Mouse (Mus musculus): ENCODE data around the gene Cd19.

Cd19 gene

DNA sequence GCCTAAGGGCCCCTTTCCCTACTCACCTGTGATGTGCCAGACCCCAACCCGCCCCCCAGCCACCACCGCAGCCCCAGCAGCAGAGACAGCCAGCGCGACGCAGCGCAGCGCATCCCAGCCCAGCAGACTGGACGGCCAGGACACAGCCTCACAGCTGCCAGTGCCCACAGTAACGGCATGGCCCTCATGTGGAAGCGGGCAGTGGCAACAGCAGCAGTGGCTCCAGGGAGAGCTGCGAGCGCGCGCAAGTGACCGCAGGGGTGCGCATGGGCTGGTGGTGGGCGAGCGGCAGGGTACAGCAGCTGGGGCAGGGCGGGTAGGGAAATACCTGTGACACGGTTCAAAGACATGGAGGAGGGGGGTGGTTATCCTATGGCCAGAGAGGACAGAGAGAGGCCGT lies 31.5 kb upstream of the Cd19 start:
- peaks cover 18% of the 10 kb centered on the region for H3K36me3 ChIP-seq (ENCODE audit: control insufficient read depth, insufficient read depth, low read length, poor library complexity, severe bottlenecking)
- no peaks in the 10 kb centered on the region for H3K27me3 ChIP-seq (ENCODE audit: control insufficient read depth, insufficient read depth, low read length, poor library complexity, severe bottlenecking)
- DNase-seq (ENCODE audit: low read depth, low spot score), result no peak

DNA sequence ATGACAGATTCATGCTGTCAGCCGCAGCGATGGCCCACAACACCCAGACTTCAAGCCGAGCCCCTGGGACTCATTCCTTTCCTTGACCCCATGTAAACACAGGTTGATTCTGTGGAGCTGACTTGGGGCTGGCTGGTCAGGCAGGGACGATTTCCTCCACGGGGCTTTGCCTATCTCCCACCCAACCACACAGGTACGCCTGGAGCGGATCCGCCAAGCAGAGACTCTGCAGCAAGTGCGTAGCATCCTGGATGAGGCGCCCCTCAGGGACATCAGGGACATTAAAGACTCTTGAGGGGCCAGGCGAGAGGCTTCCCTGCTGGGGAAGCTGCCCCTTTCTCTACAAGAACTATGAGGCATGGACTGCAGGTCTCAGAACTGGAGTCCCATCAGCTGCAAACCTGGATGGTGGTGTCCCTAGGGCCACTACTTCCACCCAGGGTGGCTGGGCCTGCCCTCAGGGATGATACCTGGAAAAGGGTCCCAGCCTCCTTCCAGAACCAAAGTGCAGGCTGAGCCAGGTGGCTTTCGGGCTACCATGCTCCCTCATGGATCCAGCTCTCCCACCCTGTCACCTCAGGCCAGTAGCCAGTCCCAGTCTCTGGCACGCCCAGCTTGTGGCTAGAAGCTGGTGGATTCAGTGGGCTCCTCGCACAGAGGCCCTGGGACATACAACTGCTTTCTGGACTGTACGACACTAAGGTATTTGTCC lies 30.6 kb upstream of the Cd19 start:
- peaks cover 20% of the 10 kb centered on the region for H3K36me3 ChIP-seq (ENCODE audit: control insufficient read depth, insufficient read depth, low read length, poor library complexity, severe bottlenecking)
- H3K27me3 ChIP-seq (ENCODE audit: control insufficient read depth, insufficient read depth, low read length, poor library complexity, severe bottlenecking), result no peaks in the 10 kb centered on the region
- DNase-seq (ENCODE audit: low read depth, low spot score), result no peak

DNA sequence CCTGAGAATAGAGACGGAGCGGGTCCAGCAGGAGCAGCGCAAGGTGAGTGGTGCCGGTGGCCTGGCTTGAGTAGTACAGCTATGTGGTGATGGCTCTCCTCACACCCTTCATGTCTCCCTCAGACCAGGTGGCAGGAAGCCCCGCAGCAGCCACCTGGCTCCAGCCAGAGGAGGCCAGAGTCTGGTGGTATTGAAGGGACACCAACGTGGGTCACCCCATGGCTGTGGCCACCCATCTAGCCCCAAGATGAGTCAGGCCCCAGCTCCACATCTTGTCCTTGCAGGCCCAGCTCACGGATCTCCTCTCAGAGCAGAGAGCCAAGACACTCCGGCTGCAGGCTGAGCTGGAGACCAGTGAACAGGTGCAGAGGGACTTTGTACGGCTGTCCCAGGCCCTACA lies 29.8 kb upstream of the Cd19 start:
- H3K36me3 ChIP-seq (ENCODE audit: control insufficient read depth, insufficient read depth, low read length, poor library complexity, severe bottlenecking), result peaks cover 22% of the 10 kb centered on the region
- no peaks in the 10 kb centered on the region for H3K27me3 ChIP-seq (ENCODE audit: control insufficient read depth, insufficient read depth, low read length, poor library complexity, severe bottlenecking)
- no peak for DNase-seq (ENCODE audit: low read depth, low spot score)

DNA sequence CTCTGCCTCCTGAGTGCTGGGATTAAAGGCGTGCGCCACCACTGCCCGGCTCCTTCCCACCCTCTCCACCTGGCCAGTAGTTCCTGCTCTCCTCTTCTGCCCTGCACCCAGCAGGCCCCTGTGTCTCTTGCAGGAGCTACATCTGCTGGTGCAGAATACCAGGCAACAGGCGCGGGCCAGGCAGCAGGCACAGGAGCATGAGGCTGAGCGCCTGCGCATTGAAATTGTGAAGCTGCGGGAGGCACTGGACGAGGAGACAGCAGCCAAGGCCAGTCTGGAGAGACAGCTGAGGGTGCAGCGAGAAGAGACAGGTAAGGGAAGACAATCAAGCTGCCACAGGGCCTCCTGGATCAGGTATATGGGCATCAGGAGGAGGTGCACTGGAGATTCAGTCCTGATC lies 29.3 kb upstream of the Cd19 start:
- no peaks in the 10 kb centered on the region for H3K27me3 ChIP-seq (ENCODE audit: control insufficient read depth, insufficient read depth, low read length, poor library complexity, severe bottlenecking)
- peaks cover 25% of the 10 kb centered on the region for H3K36me3 ChIP-seq (ENCODE audit: control insufficient read depth, insufficient read depth, low read length, poor library complexity, severe bottlenecking)
- no peak for DNase-seq (ENCODE audit: low read depth, low spot score)

- H3K27me3 ChIP-seq (ENCODE audit: control insufficient read depth, insufficient read depth, low read length, poor library complexity, severe bottlenecking), result no peaks in the 10 kb centered on the region
- peaks cover 27% of the 10 kb centered on the region for H3K36me3 ChIP-seq (ENCODE audit: control insufficient read depth, insufficient read depth, low read length, poor library complexity, severe bottlenecking)
- DNase-seq (ENCODE audit: low read depth, low spot score), result no peak
These were observed 25.4 kb upstream of the Cd19 start for GRCm38 (mm10) chr7:126440134-126440533.

DNA sequence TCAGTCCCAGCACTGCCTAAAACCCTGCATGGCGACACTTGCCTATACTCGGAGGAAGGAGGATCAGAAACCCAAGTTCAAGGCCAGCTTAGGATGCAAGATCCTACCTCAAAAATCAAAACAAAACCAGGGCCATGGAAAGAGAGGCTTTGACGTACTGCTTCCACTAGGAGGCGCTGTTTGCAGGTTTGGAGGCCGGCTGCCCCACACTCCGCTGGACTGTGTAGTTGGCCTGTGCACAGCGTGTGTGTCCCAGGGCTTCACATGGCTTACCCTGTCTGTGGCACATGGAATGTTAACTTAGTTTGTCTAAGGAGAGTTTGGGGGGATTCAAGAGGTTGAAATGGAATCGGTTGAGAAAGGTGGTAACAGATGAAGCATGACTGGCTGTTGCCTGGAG lies 22.2 kb upstream of the Cd19 start:
- H3K27me3 ChIP-seq (ENCODE audit: control insufficient read depth, insufficient read depth, low read length, poor library complexity, severe bottlenecking), result no peaks in the 10 kb centered on the region
- peak; percentile 82 for DNase-seq (ENCODE audit: low read depth, low spot score)
- peaks cover 24% of the 10 kb centered on the region for H3K36me3 ChIP-seq (ENCODE audit: control insufficient read depth, insufficient read depth, low read length, poor library complexity, severe bottlenecking)

- H3K36me3 ChIP-seq (ENCODE audit: control insufficient read depth, insufficient read depth, low read length, poor library complexity, severe bottlenecking), result peaks cover 22% of the 10 kb centered on the region
- DNase-seq (ENCODE audit: low read depth, low spot score), result no peak
- H3K27me3 ChIP-seq (ENCODE audit: control insufficient read depth, insufficient read depth, low read length, poor library complexity, severe bottlenecking), result no peaks in the 10 kb centered on the region
These were observed 21.1 kb upstream of the Cd19 start for GRCm38 (mm10) chr7:126435801-126436200.

- no peaks in the 10 kb centered on the region for H3K27me3 ChIP-seq (ENCODE audit: control insufficient read depth, insufficient read depth, low read length, poor library complexity, severe bottlenecking)
- peaks cover 18% of the 10 kb centered on the region for H3K36me3 ChIP-seq (ENCODE audit: control insufficient read depth, insufficient read depth, low read length, poor library complexity, severe bottlenecking)
- DNase-seq (ENCODE audit: low read depth, low spot score), result no peak
These were observed 20.0 kb upstream of the Cd19 start for GRCm38 (mm10) chr7:126434726-126435125.

DNA sequence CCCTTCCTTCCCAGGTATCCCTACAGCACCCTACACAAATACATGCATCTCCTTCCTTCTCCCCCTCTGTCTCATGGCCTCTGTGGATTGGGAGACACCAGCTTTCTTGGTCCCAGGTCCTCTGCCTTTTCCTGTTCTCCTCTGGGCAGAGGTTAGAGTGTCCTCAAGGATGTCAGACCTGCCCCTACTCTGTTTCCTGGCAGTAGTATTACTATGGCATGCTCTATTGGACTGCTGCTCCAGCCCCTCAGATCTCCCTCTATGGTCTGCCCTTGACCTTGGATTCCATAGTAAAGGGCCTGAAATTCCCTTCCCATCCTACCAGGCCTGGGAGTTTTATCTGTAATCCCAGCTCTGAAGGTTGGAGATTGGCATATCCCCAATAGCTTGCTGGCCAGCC lies 15.5 kb upstream of the Cd19 start:
- Histone ChIP-seq H3K36me3 (ENCODE audit: control insufficient read depth, insufficient read depth, low read length, poor library complexity, severe bottlenecking) (peaks cover 7% of the 10 kb centered on the region; the same call in 1 of the 2 replicates), H3K27me3 (ENCODE audit: control insufficient read depth, insufficient read depth, low read length, poor library complexity, severe bottlenecking) (no peaks in the 10 kb centered on the region)
- DNase-seq (ENCODE audit: low read depth, low spot score), result no peak

- no peak for DNase-seq (ENCODE audit: low read depth, low spot score)
- peaks cover 3% of the 10 kb centered on the region; the same call in 1 of the 2 replicates for H3K36me3 ChIP-seq (ENCODE audit: control insufficient read depth, insufficient read depth, low read length, poor library complexity, severe bottlenecking)
These were observed 14.8 kb upstream of the Cd19 start for GRCm38 (mm10) chr7:126429503-126429898.

DNA sequence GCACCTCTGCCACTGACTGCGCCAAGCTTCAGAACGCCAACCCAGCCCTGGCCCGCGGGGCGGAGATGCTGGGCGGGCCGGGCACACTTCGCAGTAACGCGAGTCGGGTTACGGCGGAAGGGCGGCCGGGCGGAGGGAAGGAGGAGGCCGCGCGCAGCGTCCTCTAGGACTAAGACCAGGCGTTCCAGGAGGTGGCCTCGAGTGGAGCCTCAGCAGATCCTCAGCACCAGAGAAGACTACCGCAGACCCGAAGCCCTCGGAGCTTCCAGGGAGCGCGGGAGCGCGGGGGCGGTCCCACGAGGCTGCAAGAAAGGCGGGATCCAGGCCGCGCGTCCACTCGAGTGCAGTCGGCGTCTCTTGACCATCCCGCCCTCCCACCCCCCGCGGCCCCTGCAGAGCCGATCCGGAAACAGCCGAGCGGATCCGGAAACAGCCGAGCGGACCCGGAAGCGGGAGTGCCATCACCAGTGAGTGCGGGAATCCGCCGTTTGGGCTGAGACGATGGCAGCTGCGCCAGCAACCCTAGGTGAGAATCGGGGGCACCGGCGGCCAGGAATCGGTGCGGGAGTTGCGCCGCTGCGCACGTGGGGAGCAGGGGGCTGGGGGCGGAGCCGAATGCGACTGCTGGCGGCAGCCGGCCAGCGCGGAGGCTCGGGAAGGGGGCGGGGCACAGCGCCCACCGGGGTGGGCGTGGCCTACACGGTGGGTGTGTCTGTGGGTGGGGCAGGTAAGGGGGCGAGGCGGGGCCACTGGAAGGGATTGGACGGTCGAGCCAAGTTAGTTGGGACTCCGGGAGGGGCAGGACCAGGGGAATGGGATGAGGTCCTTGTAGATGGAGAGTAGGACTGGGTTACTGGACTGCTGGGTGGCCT lies 14.2 kb upstream of the Cd19 start, which contains the start of gene Rabep2:
Gene Rabep2, plus strand, starts transcription at position 129 of the 872 bp plus-strand sequence.
- Histone ChIP-seq H3K36me3 (ENCODE audit: control insufficient read depth, insufficient read depth, low read length, poor library complexity, severe bottlenecking) (peaks cover 3% of the 10 kb centered on the region; the same call in 1 of the 2 replicates), H3K27me3 (ENCODE audit: control insufficient read depth, insufficient read depth, low read length, poor library complexity, severe bottlenecking) (no peaks in the 10 kb centered on the region)
- DNase-seq (ENCODE audit: low read depth, low spot score), result peak; percentile 88

More at GRCm38 (mm10) chr7:126429503-126429898, 14.8 kb upstream of the Cd19 start:
- H3K27me3 ChIP-seq (ENCODE audit: control insufficient read depth, insufficient read depth, low read length, poor library complexity, severe bottlenecking), result no peaks in the 10 kb centered on the region

DNA sequence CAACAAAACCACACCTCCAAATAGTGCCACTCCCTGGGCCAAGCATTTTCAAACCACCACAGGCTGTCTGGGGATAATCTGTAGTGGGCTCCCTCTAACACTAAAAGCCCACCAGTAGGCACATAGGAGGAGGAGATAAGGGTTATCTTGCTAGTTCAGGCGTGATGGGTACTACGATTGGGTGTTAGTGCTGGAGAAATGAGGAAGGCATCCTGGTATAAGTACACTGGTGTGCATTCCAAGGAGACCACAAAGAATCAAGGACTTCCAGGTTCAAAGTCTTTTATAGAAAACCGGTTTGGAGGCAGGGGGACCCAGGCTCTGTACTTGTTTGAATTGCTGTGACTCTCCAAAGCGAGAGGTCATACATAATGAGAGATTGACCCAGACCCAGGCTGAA lies 13.5 kb upstream of the Cd19 start:
- no peak for DNase-seq (ENCODE audit: low read depth, low spot score)
- Histone ChIP-seq H3K36me3 (ENCODE audit: control insufficient read depth, insufficient read depth, low read length, poor library complexity, severe bottlenecking) (peaks cover 3% of the 10 kb centered on the region; the same call in 1 of the 2 replicates), H3K27me3 (ENCODE audit: control insufficient read depth, insufficient read depth, low read length, poor library complexity, severe bottlenecking) (no peaks in the 10 kb centered on the region)

DNA sequence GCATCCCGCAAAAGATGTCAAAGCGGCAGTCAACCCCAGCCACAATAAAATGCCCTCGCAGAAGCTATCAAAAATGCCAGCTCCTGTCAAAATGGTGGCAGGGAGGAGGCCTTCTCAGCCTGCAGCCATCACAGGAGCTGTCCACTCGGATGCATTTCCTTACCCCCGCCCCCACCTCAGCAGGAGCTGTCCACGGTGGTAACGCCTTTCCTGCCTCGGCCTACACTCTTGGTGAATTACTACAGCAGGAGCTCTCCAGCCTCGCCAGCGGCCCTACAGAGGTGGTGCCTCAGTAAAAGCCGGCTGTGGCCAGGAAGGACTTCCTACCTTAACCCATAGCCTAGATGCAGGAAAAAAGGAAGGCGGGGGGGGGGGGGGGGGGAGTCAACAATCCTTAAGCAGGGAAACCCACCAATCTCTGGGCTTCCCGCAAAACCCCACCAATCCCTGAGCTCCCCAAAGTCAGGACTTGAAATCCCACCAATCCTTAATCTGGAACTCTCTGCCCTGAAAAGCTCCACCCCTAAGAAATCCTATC lies 12.7 kb upstream of the Cd19 start:
- H3K27me3 ChIP-seq (ENCODE audit: control insufficient read depth, insufficient read depth, low read length, poor library complexity, severe bottlenecking), result no peaks in the 10 kb centered on the region
- DNase-seq (ENCODE audit: low read depth, low spot score), result no peak

GRCm38 (mm10) chr7:126424161-126424560 lies 9.5 kb upstream of the Cd19 start:
- DNase-seq (ENCODE audit: low read depth, low spot score), result peak; percentile 62
- Histone ChIP-seq H3K27me3 (ENCODE audit: control insufficient read depth, insufficient read depth, low read length, poor library complexity, severe bottlenecking) (no peaks in the 10 kb centered on the region), H3K36me3 (ENCODE audit: control insufficient read depth, insufficient read depth, low read length, poor library complexity, severe bottlenecking) (no peaks in the 10 kb centered on the region)

More for the DNA sequence above, 12.7 kb upstream of the Cd19 start:
- H3K36me3 ChIP-seq (ENCODE audit: control insufficient read depth, insufficient read depth, low read length, poor library complexity, severe bottlenecking), result peaks cover 3% of the 10 kb centered on the region; the same call in 1 of the 2 replicates

- no peaks in the 10 kb centered on the region for H3K36me3 ChIP-seq (ENCODE audit: control insufficient read depth, insufficient read depth, low read length, poor library complexity, severe bottlenecking)
- no peaks in the 10 kb centered on the region for H3K27me3 ChIP-seq (ENCODE audit: control insufficient read depth, insufficient read depth, low read length, poor library complexity, severe bottlenecking)
- DNase-seq (ENCODE audit: low read depth, low spot score), result peak; percentile 78
These were observed 7.1 kb upstream of the Cd19 start for GRCm38 (mm10) chr7:126421756-126422155.

Measured in splenic B cell, adult 2 months (primary cell).